Mouse (Mus musculus) spleen, adult 12 weeks (tissue): ENCODE data around the gene Ctnnb1.

Experiments used
- DNase-seq: peaks from one replicate; pipeline ENCODE4 v3.0.0; 2022; ENCODE audit warnings: low spot score

The Ctnnb1 gene

DNA sequence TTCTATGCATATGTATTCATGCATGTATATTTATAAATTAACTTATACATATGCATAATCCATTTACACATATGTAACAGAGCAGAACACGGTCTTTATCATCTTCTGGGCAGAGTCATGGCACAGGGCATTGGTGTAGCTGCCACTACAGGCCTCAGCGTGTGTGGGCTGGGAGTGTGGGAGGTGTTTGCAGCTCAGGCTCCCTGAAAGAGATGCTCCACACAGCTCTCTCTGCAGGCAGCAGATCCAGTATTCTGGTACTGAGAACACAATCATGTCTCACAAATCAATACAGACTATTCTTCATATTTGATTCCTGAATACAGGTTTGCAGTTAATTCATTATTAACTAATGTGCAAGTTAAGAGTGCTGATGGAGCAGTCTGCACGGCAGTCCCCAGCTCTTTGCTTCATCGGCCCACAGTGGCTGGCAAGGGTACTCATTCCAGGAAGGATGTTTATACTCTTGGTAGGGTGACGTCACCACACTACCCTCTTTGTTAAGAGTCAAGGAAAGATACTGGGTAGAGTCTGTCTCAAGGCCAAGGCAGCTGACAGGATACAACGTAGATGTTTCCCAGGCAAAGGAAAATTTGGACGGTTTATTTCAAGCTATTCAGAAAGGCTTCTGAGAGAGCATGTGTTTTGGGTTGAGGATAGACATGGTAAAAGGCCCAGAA lies 71.8 kb downstream of the Ctnnb1 start:
- DNase-seq: no peak

DNA sequence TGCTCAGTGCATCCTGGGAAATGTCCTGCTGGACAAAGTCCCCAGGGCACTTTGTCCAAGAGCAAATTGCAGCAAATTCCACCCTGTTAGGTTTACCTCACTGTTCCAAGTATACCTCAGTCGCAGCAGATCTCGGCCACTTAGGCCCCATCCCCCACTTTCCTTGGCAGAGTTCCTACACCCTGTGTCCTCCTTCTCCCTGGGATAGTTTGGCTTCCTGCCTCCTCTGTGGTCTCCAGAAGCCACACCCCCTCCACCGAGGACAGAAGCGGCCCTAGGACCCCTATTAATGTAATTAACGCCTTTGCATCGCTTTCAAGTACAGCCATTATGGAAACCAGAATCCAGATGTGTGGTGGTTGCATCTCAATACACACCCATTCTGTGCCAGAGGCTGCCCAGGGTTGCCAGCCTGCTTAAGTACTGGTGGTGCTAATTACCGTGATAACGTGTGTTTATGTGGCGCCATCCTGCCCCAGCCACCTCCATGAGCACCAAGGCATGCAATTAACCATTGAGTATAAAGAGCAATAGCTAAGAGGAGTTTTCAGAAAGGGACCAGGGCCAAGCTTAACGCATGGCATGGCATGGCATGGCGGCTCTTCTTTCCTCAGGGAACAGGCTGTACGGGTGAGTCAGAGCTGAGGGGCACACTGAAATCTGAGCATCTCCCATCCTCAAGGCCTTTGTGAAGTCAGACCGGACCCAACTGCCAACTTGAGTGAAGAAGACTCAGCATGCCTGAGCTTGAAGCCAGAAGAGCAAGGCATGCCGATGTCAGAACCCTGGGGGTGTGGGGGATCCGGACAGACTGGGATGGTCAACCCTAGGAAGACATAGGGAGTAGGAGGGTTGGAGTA lies 72.9 kb downstream of the Ctnnb1 start:
- no peak for DNase-seq

DNA sequence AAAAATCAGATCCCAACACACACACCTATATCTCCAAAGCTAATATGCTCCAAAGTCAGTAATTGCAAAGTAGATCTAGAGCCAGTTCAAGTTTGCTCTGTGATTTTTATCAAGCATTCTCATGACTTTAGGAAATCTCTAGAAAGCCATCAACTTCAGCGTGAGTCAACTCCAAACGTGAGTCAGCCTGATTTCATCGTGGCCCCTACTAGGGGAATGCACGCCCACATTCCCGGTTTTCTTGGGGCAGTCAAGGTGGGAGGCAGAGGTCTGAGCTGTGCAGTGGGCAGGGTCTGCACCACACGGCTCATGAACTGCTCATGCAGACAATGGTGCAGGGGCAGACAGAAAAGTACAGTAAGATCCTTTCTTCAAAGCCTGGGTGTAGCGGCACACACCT lies 76.9 kb downstream of the Ctnnb1 start:
- no peak for DNase-seq
